Mouse (Mus musculus): ENCODE data around the gene Lima1.

DNA sequence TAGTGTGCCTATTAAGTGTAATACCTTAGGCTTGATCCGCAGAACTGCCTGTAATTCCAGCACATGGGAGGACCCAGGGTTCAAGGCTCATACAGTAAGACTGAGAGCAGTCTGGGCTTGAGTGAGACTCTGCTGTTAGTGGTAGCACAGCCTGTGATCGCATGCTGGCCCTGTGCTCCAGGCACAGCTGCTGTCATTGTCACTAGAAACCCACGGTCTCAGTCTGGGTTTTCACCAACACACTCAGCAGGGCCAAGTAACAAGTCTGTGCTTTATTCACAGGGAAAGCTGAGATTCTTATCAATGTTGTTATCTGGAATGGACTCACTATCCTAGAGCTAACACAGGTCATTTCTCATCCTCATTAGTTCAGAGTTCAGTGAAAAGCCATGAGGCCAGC, 121.1 kb downstream of the Lima1 start:
- TF ChIP-seq CTCF (IDR thresholded peaks at IDR 0.05; ENCODE audit: borderline replicate concordance, extremely low read depth, insufficient read depth, insufficient read length) (no peak), POLR2A (IDR thresholded peaks at IDR 0.05; ENCODE audit: borderline replicate concordance, extremely low read depth, insufficient read depth, insufficient read length, poor library complexity, severe bottlenecking) (no peak)

All from brain, embryonic 14.5 days (tissue).